Mouse (Mus musculus) MEL (cell line): ENCODE measurements around the gene Atp2a2. TPM values are rescaled to one million over a fixed set of nuclear protein-coding genes. Genes with fewer than 3 reads are reported as not detected.

Experiments used
- DNase-seq: peaks from one replicate; pipeline ENCODE4 v3.0.0; 2011; ENCODE audit warnings: low read depth, low spot score
- H3K27ac ChIP-seq: 2 replicates; pipeline ENCODE4 v1.5.1; 2012; ENCODE audit warnings: low read depth, mild to moderate bottlenecking, control low read depth, low read length, moderate library complexity; ENCODE audit not compliant: control insufficient read depth
- H3K27me3 ChIP-seq, 2 experiments: fragments of 150-350 bp in 1 of 2; sonication (generic) in 1 of 2; 2 replicates each; pipeline ENCODE4 v1.6.1; 2012; ENCODE audit warnings: low read length in 2 of 2, mild to moderate bottlenecking in 2 of 2, improper control_type of control experiment in 1 of 2, moderate library complexity in 1 of 2; ENCODE audit not compliant: insufficient read depth in 2 of 2, control insufficient read depth in 1 of 2
- H3K36me3 ChIP-seq, 2 experiments: 2 replicates each; pipeline ENCODE4 v1.6.1; 2012 to 2014; ENCODE audit warnings: low read length in 2 of 2, improper control_type of control experiment in 1 of 2, inconsistent platforms in 1 of 2, mild to moderate bottlenecking in 1 of 2; ENCODE audit not compliant: insufficient read depth in 2 of 2, control insufficient read depth in 1 of 2
- H3K4me1 ChIP-seq, 2 experiments: fragments of 150-350 bp in 1 of 2; sonication (generic) in 1 of 2; 2 replicates each; pipeline ENCODE4 v1.6.1; 2012; ENCODE audit warnings: low read length in 2 of 2, improper control_type of control experiment in 1 of 2, mild to moderate bottlenecking in 1 of 2; ENCODE audit not compliant: insufficient read depth in 2 of 2, control insufficient read depth in 1 of 2
- H3K4me3 ChIP-seq, 2 experiments: fragments of 150-350 bp in 1 of 2; sonication (generic) in 1 of 2; 2 replicates each; pipeline ENCODE4 v1.5.1; 2012; ENCODE audit warnings: low read depth in 2 of 2, low read length in 2 of 2, mild to moderate bottlenecking in 2 of 2, moderate library complexity in 2 of 2, control low read depth in 1 of 2, improper control_type of control experiment in 1 of 2; ENCODE audit not compliant: control insufficient read depth in 1 of 2, insufficient read depth in 1 of 2
- H3K79me2 ChIP-seq: 2 replicates; pipeline ENCODE4 v1.6.1; 2012; ENCODE audit warnings: mild to moderate bottlenecking, low read length, moderate library complexity; ENCODE audit not compliant: control insufficient read depth, poor library complexity, insufficient read depth
- H3K9ac ChIP-seq: 2 replicates; pipeline ENCODE4 v1.6.1; 2012; ENCODE audit warnings: low read depth, mild to moderate bottlenecking, control low read depth, low read length, moderate library complexity; ENCODE audit not compliant: control insufficient read depth, poor library complexity, severe bottlenecking
- H3K9me3 ChIP-seq: fragments of 150-350 bp; sonication (generic); replicated peaks from 2 replicates; pipeline ENCODE4 v1.6.1; 2012; ENCODE audit warnings: mild to moderate bottlenecking, low read length, improper control_type of control experiment, moderate library complexity; ENCODE audit not compliant: insufficient read depth
- BHLHE40 ChIP-seq: IDR thresholded peaks from 2 replicates; pipeline ENCODE4 v1.6.1; 2012; ENCODE audit warnings: low read depth, mild to moderate bottlenecking, inconsistent platforms, low read length, improper control_type of control experiment, borderline replicate concordance
- CHD1 ChIP-seq: IDR thresholded peaks from 2 replicates; pipeline ENCODE4 v1.6.1; 2012; ENCODE audit warnings: low read depth, mild to moderate bottlenecking, inconsistent platforms, low read length, improper control_type of control experiment
- CHD2 ChIP-seq: IDR thresholded peaks from 2 replicates; pipeline ENCODE4 v1.6.1; 2011; ENCODE audit warnings: low read length, improper control_type of control experiment
- ELF1 ChIP-seq: IDR thresholded peaks from 2 replicates; pipeline ENCODE4 v1.6.1; 2014; ENCODE audit warnings: low read depth, mild to moderate bottlenecking, inconsistent platforms, low read length, improper control_type of control experiment, moderate library complexity
- EP300 ChIP-seq, 2 experiments: IDR thresholded peaks; 2 replicates each; pipeline ENCODE4 v1.6.1; 2011; ENCODE audit warnings: improper control_type of control experiment in 2 of 2, low read length in 2 of 2, low read depth in 1 of 2, mild to moderate bottlenecking in 1 of 2
- ETS1 ChIP-seq: IDR thresholded peaks from 2 replicates; pipeline ENCODE4 v1.6.1; 2012; ENCODE audit warnings: low read depth, mild to moderate bottlenecking, inconsistent platforms, low read length, improper control_type of control experiment, moderate library complexity
- GABPA ChIP-seq: IDR thresholded peaks from 2 replicates; pipeline ENCODE4 v1.6.1; 2012; ENCODE audit warnings: low read depth, mild to moderate bottlenecking, inconsistent platforms, low read length, improper control_type of control experiment, moderate library complexity
- HCFC1 ChIP-seq: IDR thresholded peaks from 2 replicates; pipeline ENCODE4 v1.6.1; 2012; ENCODE audit warnings: low read depth, mild to moderate bottlenecking, inconsistent platforms, low read length, improper control_type of control experiment, moderate library complexity
- JUND ChIP-seq: IDR thresholded peaks from 2 replicates; pipeline ENCODE4 v1.6.1; 2011; ENCODE audit warnings: low read depth, mild to moderate bottlenecking, improper control_type of control experiment, low read length
- MAFK ChIP-seq: IDR thresholded peaks from 2 replicates; pipeline ENCODE4 v1.6.1; 2011; ENCODE audit warnings: low read depth, mild to moderate bottlenecking, low read length, improper control_type of control experiment, borderline replicate concordance
- MAX ChIP-seq: IDR thresholded peaks from 2 replicates; pipeline ENCODE4 v1.6.1; 2011; ENCODE audit warnings: low read length, improper control_type of control experiment
- MXI1 ChIP-seq: IDR thresholded peaks from 2 replicates; pipeline ENCODE4 v1.6.1; 2011; ENCODE audit warnings: mild to moderate bottlenecking, low read depth, low read length, improper control_type of control experiment
- MYB ChIP-seq: IDR thresholded peaks from 2 replicates; pipeline ENCODE4 v1.6.1; 2011; ENCODE audit warnings: mild to moderate bottlenecking, low read depth, low read length, improper control_type of control experiment
- NELFE ChIP-seq: IDR thresholded peaks from 2 replicates; pipeline ENCODE4 v1.6.1; 2011; ENCODE audit warnings: low read depth, low read length, improper control_type of control experiment
- RCOR1 ChIP-seq: IDR thresholded peaks from 2 replicates; pipeline ENCODE4 v1.6.1; 2012; ENCODE audit warnings: low read depth, mild to moderate bottlenecking, inconsistent platforms, low read length, improper control_type of control experiment
- SMC3 ChIP-seq: IDR thresholded peaks from 2 replicates; pipeline ENCODE4 v1.6.1; 2011; ENCODE audit warnings: low read depth, low read length, improper control_type of control experiment
- TAL1 ChIP-seq: IDR thresholded peaks from 2 replicates; pipeline ENCODE4 v1.6.1; 2012; ENCODE audit warnings: mild to moderate bottlenecking, inconsistent platforms, low read length, moderate library complexity, mixed read lengths
- UBTF ChIP-seq: IDR thresholded peaks from 2 replicates; pipeline ENCODE4 v1.6.1; 2012; ENCODE audit warnings: low read depth, mild to moderate bottlenecking, inconsistent platforms, low read length, improper control_type of control experiment, moderate library complexity, borderline replicate concordance; ENCODE audit not compliant: insufficient read depth
- USF2 ChIP-seq, 2 experiments: IDR thresholded peaks; 2 replicates each; pipeline ENCODE4 v1.6.1; 2011 to 2012; ENCODE audit warnings: improper control_type of control experiment in 2 of 2, low read length in 2 of 2, borderline replicate concordance in 1 of 2, inconsistent platforms in 1 of 2, low read depth in 1 of 2, mild to moderate bottlenecking in 1 of 2; ENCODE audit not compliant: insufficient read depth in 1 of 2
- ZC3H11A ChIP-seq: IDR thresholded peaks from 2 replicates; pipeline ENCODE4 v1.6.1; 2012; ENCODE audit warnings: low read depth, mild to moderate bottlenecking, inconsistent platforms, low read length, improper control_type of control experiment
- polyA plus RNA-seq, 2 experiments: library from polyadenylated mRNA; stranded (reverse) in 1 of 2; unstranded in 1 of 2; fragments of >175 nt in 1 of 2; fragments of >200 nt in 1 of 2; gene quantifications; 2 replicates each; pipeline versions ENCODE4 v1.2.1 to v1.2.4; 2012; ENCODE audit warnings: low replicate concordance in 2 of 2, low read depth in 1 of 2; ENCODE audit not compliant: insufficient read length in 2 of 2, insufficient read depth in 1 of 2, missing spikeins in 1 of 2
- total RNA-seq: library from RNA; depleted of rRNA; stranded (reverse); fragments of 300-350 nt; gene quantifications from 2 replicates; pipeline ENCODE4 v1.2.3, GENCODE M21; 2012

The Atp2a2 gene
- total and polyA plus RNA-seq, 3 experiments = 117 to 199 (median 176) TPM

GRCm38 (mm10) chr5:122538077-122538476 is 36.1 kb upstream of the Atp2a2 start:
- H3K9me3 ChIP-seq = no peaks in the 10 kb centered on the region
- H3K9ac ChIP-seq = no peak overlapping the region
- H3K4me1 ChIP-seq = no peaks in the 10 kb centered on the region; a peak in 1 of 4 replicates
- no peaks in the 10 kb centered on the region for H3K36me3 ChIP-seq
- no peak for DNase-seq
- no peak overlapping the region for H3K4me3 ChIP-seq
- H3K27ac ChIP-seq = no peak overlapping the region
- H3K79me2 ChIP-seq = no peaks in the 10 kb centered on the region
- TF ChIP-seq JUND = no peak
- TF ChIP-seq RCOR1 = no peak
- TF ChIP-seq TAL1 = no peak
- no peak for TF ChIP-seq MXI1
- TF ChIP-seq MAX = no peak
- no peak for TF ChIP-seq ZC3H11A
- no peak for TF ChIP-seq USF2 (IDR thresholded peaks at IDR 0.05; ENCODE audit: borderline replicate concordance in 1 of 2, insufficient read depth in 1 of 2, low read depth in 1 of 2, low read length in 2 of 2)
- no peak for TF ChIP-seq ELF1
- no peak for TF ChIP-seq HCFC1
- TF ChIP-seq NELFE = no peak
- H3K27me3 ChIP-seq = no peaks in the 10 kb centered on the region; a peak in 1 of 4 replicates

GRCm38 (mm10) chr5:122537654-122538053 is 35.6 kb upstream of the Atp2a2 start:
- no peak for DNase-seq
- Histone ChIP-seq H3K27ac (no peak overlapping the region), H3K27me3 (no peaks in the 10 kb centered on the region; a peak in 1 of 4 replicates), H3K9me3 (no peaks in the 10 kb centered on the region), H3K79me2 (no peaks in the 10 kb centered on the region), H3K4me1 (no peaks in the 10 kb centered on the region; a peak in 1 of 4 replicates), H3K9ac (no peak overlapping the region), H3K4me3 (no peak overlapping the region), H3K36me3 (no peaks in the 10 kb centered on the region)
- TF ChIP-seq ETS1 (no peak), NELFE (no peak), GABPA (no peak), UBTF (no peak), SMC3 (no peak), USF2 (IDR thresholded peaks at IDR 0.05; ENCODE audit: borderline replicate concordance in 1 of 2, insufficient read depth in 1 of 2, low read depth in 1 of 2, low read length in 2 of 2) (no peak), BHLHE40 (no peak), ELF1 (no peak), MAFK (no peak), CHD2 (no peak), CHD1 (no peak), MXI1 (no peak), MYB (no peak), EP300 (IDR thresholded peaks at IDR 0.05; ENCODE audit: low read depth in 1 of 2, low read length in 2 of 2) (no peak), HCFC1 (no peak)
